Mouse (Mus musculus): ENCODE measurements around the gene Wdr47. TPM values are rescaled to one million over a fixed set of nuclear protein-coding genes. Genes with fewer than 3 reads are reported as not detected.

Gene Wdr47
- total and polyA plus RNA-seq, 3 experiments: 2.5 to 3.8 TPM; not detected in 1

GRCm38 (mm10) chr3:108563309-108563708 is 27.8 kb upstream of the Wdr47 start:
- Histone ChIP-seq H3K9me3 (replicated peaks; ENCODE audit: insufficient read depth, low read length) (no peaks in the 10 kb centered on the region), H3K36me3 (ENCODE audit: control insufficient read depth in 1 of 2, insufficient read depth in 2 of 2, low read length in 2 of 2) (peaks cover 0 to 9% of the 10 kb centered on the region in 2 experiments; a peak in 2 of 4 replicates), H3K4me1 (ENCODE audit: control insufficient read depth in 1 of 2, insufficient read depth in 2 of 2, low read length in 2 of 2) (peaks cover 4% of the 10 kb centered on the region in 2 experiments; a peak in 2 of 4 replicates), H3K9ac (ENCODE audit: control insufficient read depth, low read depth, low read length, poor library complexity, severe bottlenecking) (peak overlapping the region; percentile 79), H3K4me3 (ENCODE audit: control insufficient read depth in 1 of 2, insufficient read depth in 1 of 2, low read depth in 2 of 2, low read length in 2 of 2) (peak overlapping the region; percentile 69 to 93), H3K27me3 (ENCODE audit: control insufficient read depth in 1 of 2, insufficient read depth in 2 of 2, low read length in 2 of 2) (no peaks in the 10 kb centered on the region), H3K27ac (ENCODE audit: control insufficient read depth, low read depth, low read length) (peak overlapping the region; percentile 93), H3K79me2 (ENCODE audit: control insufficient read depth, insufficient read depth, low read length, poor library complexity) (peaks cover 6% of the 10 kb centered on the region)
- DNase-seq (ENCODE audit: low read depth, low spot score): peak; percentile 91
- TF ChIP-seq MXI1 (IDR thresholded peaks at IDR 0.05; ENCODE audit: low read depth, low read length) (no peak), TBP (IDR thresholded peaks at IDR 0.05; ENCODE audit: low read depth, low read length) (peak; percentile 61), ZNF384 (IDR thresholded peaks at IDR 0.05; ENCODE audit: low read depth, low read length) (peak; percentile 43; the same call in 1 of the 2 replicates), GABPA (IDR thresholded peaks at IDR 0.05; ENCODE audit: low read depth, low read length) (no peak), SIN3A (IDR thresholded peaks at IDR 0.05; ENCODE audit: low read length) (peak; percentile 89), POLR2A (IDR thresholded peaks at IDR 0.05; ENCODE audit: control insufficient read depth in 1 of 2, insufficient read depth in 1 of 2, low read depth in 1 of 2, low read length in 2 of 2, poor library complexity in 1 of 2) (peak in 1 of 2 experiments; percentile 50; a peak in 2 of 4 replicates), CHD2 (IDR thresholded peaks at IDR 0.05; ENCODE audit: low read length) (no peak), BHLHE40 (IDR thresholded peaks at IDR 0.05; ENCODE audit: borderline replicate concordance, low read depth, low read length) (0 out of 2 replicates have a peak, but pooled peaks have one; percentile 4), HCFC1 (IDR thresholded peaks at IDR 0.05; ENCODE audit: low read depth, low read length) (peak; percentile 53), TAL1 (IDR thresholded peaks at IDR 0.05; ENCODE audit: low read length) (no peak), TCF12 (IDR thresholded peaks at IDR 0.05; ENCODE audit: low read depth, low read length) (0 out of 2 replicates have a peak, but pooled peaks have one; percentile 30), UBTF (IDR thresholded peaks at IDR 0.05; ENCODE audit: borderline replicate concordance, insufficient read depth, low read depth, low read length) (no peak), ZMIZ1 (IDR thresholded peaks at IDR 0.05; ENCODE audit: low read depth, low read length) (0 out of 2 replicates have a peak, but pooled peaks have one; percentile 65), POLR2AphosphoS5 (IDR thresholded peaks at IDR 0.05; ENCODE audit: borderline replicate concordance, low read depth, low read length) (no peak), MEF2A (IDR thresholded peaks at IDR 0.05; ENCODE audit: extremely low read depth, insufficient replicate concordance, low read depth, low read length, poor library complexity, severe bottlenecking) (no peak), CHD1 (IDR thresholded peaks at IDR 0.05; ENCODE audit: low read depth, low read length) (0 out of 2 replicates have a peak, but pooled peaks have one; percentile 76), MAFK (IDR thresholded peaks at IDR 0.05; ENCODE audit: borderline replicate concordance, low read depth, low read length) (no peak), SMC3 (IDR thresholded peaks at IDR 0.05; ENCODE audit: low read depth, low read length) (peak; percentile 79), ELF1 (IDR thresholded peaks at IDR 0.05; ENCODE audit: low read depth, low read length) (peak; percentile 37; the same call in 1 of the 2 replicates), RAD21 (IDR thresholded peaks at IDR 0.05; ENCODE audit: low read depth, low read length) (peak; percentile 42), ZC3H11A (IDR thresholded peaks at IDR 0.05; ENCODE audit: low read depth, low read length) (peak; percentile 38; the same call in 1 of the 2 replicates), ZKSCAN1 (IDR thresholded peaks at IDR 0.05; ENCODE audit: low read depth, low read length) (no peak), CTCF (IDR thresholded peaks at IDR 0.05 in 2 of 3, conservative IDR thresholded peaks at IDR 0.05 in 1 of 3; ENCODE audit: control insufficient read depth in 1 of 3, insufficient read depth in 1 of 3, low read depth in 2 of 3, low read length in 3 of 3, poor library complexity in 1 of 3, severe bottlenecking in 1 of 3) (peak; percentile 65 to 89 (median 72)), ETS1 (IDR thresholded peaks at IDR 0.05; ENCODE audit: low read depth, low read length) (peak; percentile 47; the same call in 1 of the 2 replicates), MAZ (IDR thresholded peaks at IDR 0.05; ENCODE audit: low read depth, low read length) (no peak), USF1 (IDR thresholded peaks at IDR 0.05; ENCODE audit: low read depth, low read length) (0 out of 2 replicates have a peak, but pooled peaks have one; percentile 10), MYB (IDR thresholded peaks at IDR 0.05; ENCODE audit: low read depth, low read length) (no peak), RCOR1 (IDR thresholded peaks at IDR 0.05; ENCODE audit: low read depth, low read length) (no peak), EP300 (IDR thresholded peaks at IDR 0.05; ENCODE audit: low read depth in 1 of 2, low read length in 2 of 2) (no peak; a peak in 1 of 4 replicates), USF2 (IDR thresholded peaks at IDR 0.05; ENCODE audit: borderline replicate concordance in 1 of 2, insufficient read depth in 1 of 2, low read depth in 1 of 2, low read length in 2 of 2) (no peak), KAT2A (conservative IDR thresholded peaks at IDR 0.05; ENCODE audit: low read depth, low read length) (no peak), POLR2AphosphoS2 (IDR thresholded peaks at IDR 0.05; ENCODE audit: low read length) (no peak; the same call in 1 of the 2 replicates), NRF1 (IDR thresholded peaks at IDR 0.05; ENCODE audit: insufficient read depth, low read depth, low read length, poor library complexity, severe bottlenecking) (no peak), MAX (IDR thresholded peaks at IDR 0.05; ENCODE audit: low read length) (no peak), GATA1 (IDR thresholded peaks at IDR 0.05; ENCODE audit: low read depth, low read length) (no peak), JUND (IDR thresholded peaks at IDR 0.05; ENCODE audit: low read depth, low read length) (0 out of 2 replicates have a peak, but pooled peaks have one; percentile 59)

Data from MEL (cell line).